Mouse (Mus musculus): ENCODE measurements around the gene Pcid2.

- TF ChIP-seq POLR2A (IDR thresholded peaks at IDR 0.05; ENCODE audit: low read depth, low read length) (no peak), CTCF (conservative IDR thresholded peaks at IDR 0.05; ENCODE audit: insufficient read depth, insufficient read length, low read depth, low read length) (no peak)
Measured at GRCm38 (mm10) chr8:13124897-13125296, 19.6 kb upstream of the Pcid2 start.
